Mouse (Mus musculus) embryonic fibroblast, embryonic 13.5 days (primary cell): ENCODE results near the gene Dph7.

Experiments
- CTCF ChIP-seq: IDR thresholded peaks from 2 replicates; pipeline ENCODE4 v1.5.1; 2011; ENCODE audit warnings: mild to moderate bottlenecking, control low read depth, low read length, moderate library complexity, borderline replicate concordance; ENCODE audit not compliant: insufficient read depth
- POLR2A ChIP-seq: IDR thresholded peaks from 2 replicates; pipeline ENCODE4 v1.6.1; 2011; ENCODE audit warnings: low read depth, mild to moderate bottlenecking, control low read depth, low read length, moderate library complexity

DNA sequence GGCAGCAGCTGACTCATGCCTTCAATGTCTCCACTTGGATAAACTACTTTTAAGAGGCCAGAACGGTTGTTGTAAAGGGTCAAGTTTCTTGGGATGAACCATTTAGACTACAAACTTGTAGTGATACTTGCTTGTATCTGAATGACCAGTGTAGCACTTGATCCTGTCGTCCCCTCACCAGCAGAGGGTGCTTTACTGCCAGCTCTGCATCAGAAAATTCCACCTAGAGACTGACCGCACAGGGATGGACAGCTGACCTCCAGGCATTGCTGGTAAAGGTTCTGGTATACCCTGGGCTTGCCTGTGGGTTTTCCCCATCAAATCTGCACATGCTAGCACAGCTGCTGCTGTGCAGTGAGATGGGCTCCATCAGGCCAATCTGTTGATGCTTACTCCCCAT, 1.3 kb upstream of the Dph7 start:
- TF ChIP-seq CTCF, result peak; percentile 65; the same call in 1 of the 2 replicates
- no peak for TF ChIP-seq POLR2A
